Mouse (Mus musculus) MEL (cell line): ENCODE data around the gene Mylk.
"Not testable (repeated sequence)": the region's sequence is repeated elsewhere in the genome, so short reads cannot be mapped to it uniquely, and the experiment has no call there.

ENCODE experiments used
- CTCF ChIP-seq, 3 experiments: IDR thresholded peaks in 2 of 3; conservative IDR thresholded peaks in 1 of 3; 2 replicates each; pipeline ENCODE4 v1.5.1; 2011 to 2012; ENCODE audit warnings: low read length in 3 of 3, low read depth in 2 of 3, mild to moderate bottlenecking in 2 of 3, improper control_type of control experiment in 1 of 3, inconsistent platforms in 1 of 3, mixed read lengths in 1 of 3, moderate library complexity in 1 of 3; ENCODE audit not compliant: control insufficient read depth in 1 of 3, insufficient read depth in 1 of 3, poor library complexity in 1 of 3, severe bottlenecking in 1 of 3
- ETS1 ChIP-seq: IDR thresholded peaks from 2 replicates; pipeline ENCODE4 v1.6.1; 2012; ENCODE audit warnings: low read depth, mild to moderate bottlenecking, inconsistent platforms, low read length, improper control_type of control experiment, moderate library complexity
- MAX ChIP-seq: IDR thresholded peaks from 2 replicates; pipeline ENCODE4 v1.6.1; 2011; ENCODE audit warnings: low read length, improper control_type of control experiment
- MEF2A ChIP-seq: IDR thresholded peaks from 2 replicates; pipeline ENCODE4 v1.6.1; 2014; ENCODE audit warnings: low read depth, mild to moderate bottlenecking, inconsistent platforms, low read length, improper control_type of control experiment; ENCODE audit not compliant: poor library complexity, insufficient replicate concordance, severe bottlenecking; ENCODE audit errors: extremely low read depth

DNA sequence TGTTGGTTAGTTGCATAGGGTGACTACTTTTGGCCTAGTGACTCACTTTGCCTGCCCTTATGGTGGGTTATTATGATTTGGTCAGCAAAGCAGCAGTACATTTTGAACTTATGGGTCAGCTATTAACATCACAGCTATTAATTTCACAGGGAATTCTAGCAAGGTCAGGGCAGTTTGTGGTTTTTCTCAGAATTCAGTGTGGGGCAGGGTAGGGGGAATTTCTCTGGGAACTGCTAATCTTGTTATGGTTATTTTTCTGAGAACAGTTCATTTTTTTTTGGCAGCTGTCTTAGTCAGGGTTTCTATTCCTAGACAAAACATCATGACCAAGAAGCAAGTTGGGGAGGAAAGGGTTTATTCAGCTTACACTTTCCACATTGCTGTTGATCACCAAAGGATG is 16.4 kb upstream of the Mylk start:
- TF ChIP-seq CTCF (IDR thresholded peaks at IDR 0.05 in 2 of 3, conservative IDR thresholded peaks at IDR 0.05 in 1 of 3; ENCODE audit: control insufficient read depth in 1 of 3, insufficient read depth in 1 of 3, low read depth in 2 of 3, low read length in 3 of 3, poor library complexity in 1 of 3, severe bottlenecking in 1 of 3); MEF2A; ETS1; MAX: not testable (repeated sequence)
